7 mouse cellular contexts compared by ENCODE assay signal in the genomic region with DNA sequence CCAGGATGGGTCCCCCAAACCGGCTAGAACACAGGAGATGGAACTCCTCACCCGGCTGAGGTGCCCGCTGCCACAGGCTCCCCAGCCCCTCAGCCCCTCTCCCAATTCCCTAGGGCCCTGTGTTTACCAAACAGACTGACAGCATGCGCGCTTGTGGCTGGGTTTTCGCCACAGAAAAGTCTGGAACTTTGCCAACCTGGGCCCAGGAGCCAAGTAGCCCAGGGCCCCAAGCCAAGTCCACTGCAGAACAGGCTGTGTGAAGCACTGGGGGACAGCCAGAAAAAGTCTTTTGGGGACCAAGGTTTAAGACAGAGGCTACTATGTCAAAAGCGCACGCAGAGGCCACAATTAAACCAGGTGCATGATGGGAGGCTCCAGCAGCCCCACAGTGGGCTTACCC. TPM values are rescaled to one million over a fixed set of nuclear protein-coding genes. Genes with fewer than 3 reads are reported as not detected.
DNase-seq lines count a peak whose midpoint lies in the region; ATAC-seq lines count a peak whose summit lies in the region.

No protein-coding gene starts in this region.

- H3K9me3 ChIP-seq in forebrain, embryonic 15.5 days, result no peaks in the 10 kb centered on the region
- H3K9me3 ChIP-seq in hindbrain, embryonic 14.5 days (ENCODE audit: control insufficient read depth, low read length), result no peaks in the 10 kb centered on the region
- no peaks in the 10 kb centered on the region for H3K9me3 ChIP-seq in neural tube, embryonic 15.5 days (replicated peaks)

- H3K9ac ChIP-seq in forebrain, embryonic 15.5 days (replicated peaks), result no peak overlapping the region
- no peak overlapping the region for H3K9ac ChIP-seq in hindbrain, embryonic 14.5 days
- H3K9ac ChIP-seq in neural tube, embryonic 15.5 days (replicated peaks), result no peak overlapping the region

- H3K4me1 ChIP-seq in forebrain, embryonic 15.5 days, result peaks cover 56% of the 10 kb centered on the region
- H3K4me1 ChIP-seq in hindbrain, embryonic 14.5 days (replicated peaks; ENCODE audit: control insufficient read depth, insufficient read depth, low read length), result peaks cover 50% of the 10 kb centered on the region
- H3K4me1 ChIP-seq in neural tube, embryonic 15.5 days, result peaks cover 60% of the 10 kb centered on the region

- H3K27me3 ChIP-seq in forebrain, embryonic 15.5 days, result peaks cover 22% of the 10 kb centered on the region
- H3K27me3 ChIP-seq in hindbrain, embryonic 14.5 days (ENCODE audit: control insufficient read depth, insufficient read depth, low read length), result no peaks in the 10 kb centered on the region
- H3K27me3 ChIP-seq in neural tube, embryonic 15.5 days (replicated peaks), result no peaks in the 10 kb centered on the region

- H3K27ac ChIP-seq in forebrain, embryonic 15.5 days (replicated peaks), result peak overlapping the region; percentile 58
- peak overlapping the region; percentile 60; the same call in 1 of the 2 replicates for H3K27ac ChIP-seq in hindbrain, embryonic 14.5 days
- H3K27ac ChIP-seq in neural tube, embryonic 15.5 days (replicated peaks), result peak overlapping the region; percentile 70

- peak; percentile 23 for ATAC-seq in forebrain, embryonic 15.5 days (replicated peaks)
- ATAC-seq in hindbrain, embryonic 14.5 days (ENCODE audit: low FRiP score), result peak; percentile 13; the same call in 1 of the 2 replicates
- no peak for ATAC-seq in neural tube, embryonic 15.5 days (ENCODE audit: low FRiP score)
- ATAC-seq in inflammation-experienced regulatory T-cells, adult 6 months, result no peak

- H3K36me3 ChIP-seq in forebrain, embryonic 15.5 days, result no peaks in the 10 kb centered on the region
- H3K36me3 ChIP-seq in hindbrain, embryonic 14.5 days (replicated peaks; ENCODE audit: control insufficient read depth, insufficient read depth), result peaks cover 9% of the 10 kb centered on the region; the same call in 1 of the 2 replicates
- peaks cover 8% of the 10 kb centered on the region; the same call in 1 of the 2 replicates for H3K36me3 ChIP-seq in neural tube, embryonic 15.5 days

- DNase-seq in Muller cell, postnatal 12 days (ENCODE audit: inconsistent ontology term), result peak; percentile 84
- peak; percentile 89 for DNase-seq in adrenal gland, adult 2 months
- peak; percentile 79 for DNase-seq in hindbrain, embryonic 14.5 days (ENCODE audit: low spot score)
- peak; percentile 46 to 64 for DNase-seq in left cerebral cortex, adult 8-10 months (ENCODE audit: low spot score in 2 of 2)

- WGBS in forebrain, embryonic 15.5 days, result 22% methylated on average over 8 of the region's 8 CpGs
- WGBS in hindbrain, embryonic 14.5 days, result 41% methylated on average over 8 of the region's 8 CpGs
- 39% methylated on average over 8 of the region's 8 CpGs for WGBS in neural tube, embryonic 15.5 days

- H3K4me2 ChIP-seq in forebrain, embryonic 15.5 days (replicated peaks), result no peak overlapping the region
- H3K4me2 ChIP-seq in hindbrain, embryonic 14.5 days (replicated peaks), result no peak overlapping the region
- no peak overlapping the region for H3K4me2 ChIP-seq in neural tube, embryonic 15.5 days

- no peak overlapping the region for H3K4me3 ChIP-seq in forebrain, embryonic 15.5 days
- no peak overlapping the region for H3K4me3 ChIP-seq in hindbrain, embryonic 14.5 days (replicated peaks; ENCODE audit: low read length)
- no peak overlapping the region for H3K4me3 ChIP-seq in neural tube, embryonic 15.5 days (replicated peaks)

RNA-seq across cellular contexts. Expression of a gene that starts 39.8 kb away (rescaled TPM):
- 10 to 100 TPM; 32.9 to 84.3 TPM for total RNA-seq in adrenal gland, adult 2 months (2021)
- polyA plus RNA-seq in adrenal gland, adult 2 months (2012; rRNA removed), result 68.3 and 72.0 TPM in 2 replicates
- 5.2 and 5.6 TPM in 2 replicates for polyA plus RNA-seq in forebrain, embryonic 15.5 days (2015; fragmentation: Nextera tagmentation; extraction: Ambion mirVana)
- 6.6 and 6.7 TPM in 2 replicates for polyA plus RNA-seq in hindbrain, embryonic 14.5 days (2014; fragmentation: Nextera tagmentation; extraction: Ambion mirVana)
- 10 to 100 TPM in 3 of 4 experiments, 1 to 10 TPM in 1; 8.6 to 12.8 (median 11.6) TPM for total RNA-seq in left cerebral cortex, adult 8-10 months (2022)
- polyA plus RNA-seq in neural tube, embryonic 15.5 days (2015; fragmentation: Nextera tagmentation; extraction: Ambion mirVana), result 4.7 and 5.3 TPM in 2 replicates
- not detected for polyA plus RNA-seq in inflammation-experienced regulatory T-cells, adult 6 months (2017; shearing (Covaris generic))

RNA-seq across cellular contexts. Expression of a gene that starts 50.6 kb away (rescaled TPM):
- 1 to 10 TPM; 2.5 to 3.1 TPM for total RNA-seq in adrenal gland, adult 2 months (2021)
- polyA plus RNA-seq in adrenal gland, adult 2 months (2012; rRNA removed), result 4.5 and 5.4 TPM in 2 replicates
- polyA plus RNA-seq in forebrain, embryonic 15.5 days (2015; fragmentation: Nextera tagmentation; extraction: Ambion mirVana), result 0.56 and 0.88 TPM in 2 replicates
- 1.1 and 1.4 TPM in 2 replicates for polyA plus RNA-seq in hindbrain, embryonic 14.5 days (2014; fragmentation: Nextera tagmentation; extraction: Ambion mirVana)
- total RNA-seq in left cerebral cortex, adult 8-10 months (2022), result 1 to 10 TPM; 1.1 to 2.4 (median 1.5) TPM
- 1.4 and 1.6 TPM in 2 replicates for polyA plus RNA-seq in neural tube, embryonic 15.5 days (2015; fragmentation: Nextera tagmentation; extraction: Ambion mirVana)
- polyA plus RNA-seq in inflammation-experienced regulatory T-cells, adult 6 months (2017; shearing (Covaris generic)), result under 1 TPM; 0.19 to 0.90 (median 0.47) TPM

Comparison
In these comparisons a context has a peak if more than half of its experiments do, and no peak if none do; other contexts are left out.
1. ATAC-seq: peak in forebrain, embryonic 15.5 days (single experiment) and hindbrain, embryonic 14.5 days (single experiment); none in neural tube, embryonic 15.5 days (single experiment) and inflammation-experienced regulatory T-cells, adult 6 months (single experiment).
2. Peak in every context shown above with its lines, with median percentiles within 50 percentile points of each other: DNase-seq and H3K27ac ChIP-seq.